Mouse (Mus musculus) lung, postnatal 25 days (tissue): Measurements from ENCODE around the gene Prodh2.
"Not testable (repeated sequence)": the region's sequence is repeated elsewhere in the genome, so short reads cannot be mapped to it uniquely, and the experiment has no call there.

Experiments used
- DNase-seq: peaks from one replicate; pipeline ENCODE4 v3.0.0; 2022; ENCODE audit warnings: low spot score

The Prodh2 gene

DNA sequence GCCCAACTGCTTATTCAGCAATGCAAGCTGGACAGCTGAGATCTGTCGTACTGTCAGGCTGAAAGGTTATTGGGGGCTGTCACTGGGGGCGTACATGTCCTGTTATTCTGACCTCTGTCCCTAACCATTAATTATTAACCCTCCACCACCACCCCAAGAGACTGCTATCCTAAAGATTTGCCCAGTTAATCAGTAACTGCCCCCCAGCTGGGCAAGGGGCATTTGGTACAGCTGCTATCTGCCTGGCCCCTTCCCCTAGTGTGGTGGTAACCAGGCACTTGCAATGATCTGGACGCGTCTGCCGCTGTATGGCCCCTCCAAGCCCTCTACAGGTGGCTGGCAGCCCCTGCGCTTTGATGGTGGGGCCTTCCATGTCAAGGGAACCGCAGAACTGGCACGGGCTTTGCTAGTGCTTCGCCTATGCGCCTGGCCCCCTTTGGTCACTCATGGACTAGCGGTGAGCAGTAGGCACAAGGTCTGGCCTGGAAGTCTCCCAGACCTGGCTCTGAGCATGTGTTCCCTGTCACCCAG lies at the start of gene Prodh2:
Gene Prodh2, plus strand, starts transcription at position 222 of the 531 bp plus-strand sequence.
- DNase-seq = no peak

DNA sequence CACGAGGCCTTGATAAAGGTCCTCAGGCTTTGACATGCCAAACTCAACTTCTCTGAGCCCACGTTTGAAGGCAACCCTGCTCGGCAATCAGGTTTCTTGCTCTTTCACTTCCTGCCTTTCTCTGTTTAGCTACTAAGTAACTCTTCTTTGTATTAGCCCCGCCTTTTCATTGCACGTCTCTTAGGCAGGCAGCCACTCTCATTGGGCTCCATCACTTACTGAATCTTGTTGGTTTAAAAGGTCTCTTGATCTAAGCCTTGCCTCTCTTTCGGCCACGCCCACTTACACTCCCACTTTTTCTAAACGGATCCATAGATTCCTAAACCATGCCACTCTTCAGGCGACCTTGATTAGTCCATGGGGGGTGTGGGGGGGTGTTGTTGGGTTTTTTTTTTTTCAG lies 49.7 kb upstream of the Prodh2 start:
- no peak for DNase-seq

DNA sequence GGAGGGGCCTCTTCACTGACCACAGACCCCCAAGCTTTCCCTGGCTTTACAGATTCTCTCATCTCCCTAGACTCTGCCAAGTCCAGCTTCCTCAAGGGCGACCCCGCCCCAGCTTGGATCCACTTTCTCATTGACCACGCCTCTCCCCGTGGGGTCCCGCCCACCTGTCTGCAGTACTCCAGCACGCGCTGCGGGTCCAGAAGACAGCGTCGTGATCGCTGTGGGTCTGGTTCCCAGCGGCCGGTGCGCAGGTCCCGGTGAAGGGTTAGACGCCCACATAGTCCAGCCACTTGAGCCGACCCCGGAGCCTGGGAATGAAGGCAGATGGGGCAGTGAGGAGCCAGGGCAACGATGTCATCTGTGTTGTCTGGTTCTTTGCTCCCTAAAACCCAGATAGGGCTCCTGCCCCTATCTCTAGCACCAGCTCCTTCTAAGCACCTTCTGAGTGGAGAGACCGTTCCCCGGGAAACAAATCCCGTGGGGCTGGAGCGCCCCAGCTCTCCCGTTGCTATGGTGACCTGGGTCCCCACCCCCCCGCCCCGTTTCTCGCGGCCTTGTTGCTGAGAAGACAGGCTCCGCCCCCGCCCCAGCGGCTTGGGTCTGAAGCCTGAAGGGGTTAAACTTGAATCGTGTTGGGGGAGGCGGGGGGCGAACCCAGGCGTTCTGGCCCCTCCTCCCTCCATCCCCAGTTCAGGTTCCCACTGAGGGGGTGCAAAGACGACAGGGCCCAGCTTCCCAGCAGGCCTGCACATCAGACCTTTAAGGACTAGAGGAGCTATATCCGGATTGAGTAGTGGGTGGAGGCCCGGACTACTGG lies 49.1 kb upstream of the Prodh2 start:
- DNase-seq = no peak

DNA sequence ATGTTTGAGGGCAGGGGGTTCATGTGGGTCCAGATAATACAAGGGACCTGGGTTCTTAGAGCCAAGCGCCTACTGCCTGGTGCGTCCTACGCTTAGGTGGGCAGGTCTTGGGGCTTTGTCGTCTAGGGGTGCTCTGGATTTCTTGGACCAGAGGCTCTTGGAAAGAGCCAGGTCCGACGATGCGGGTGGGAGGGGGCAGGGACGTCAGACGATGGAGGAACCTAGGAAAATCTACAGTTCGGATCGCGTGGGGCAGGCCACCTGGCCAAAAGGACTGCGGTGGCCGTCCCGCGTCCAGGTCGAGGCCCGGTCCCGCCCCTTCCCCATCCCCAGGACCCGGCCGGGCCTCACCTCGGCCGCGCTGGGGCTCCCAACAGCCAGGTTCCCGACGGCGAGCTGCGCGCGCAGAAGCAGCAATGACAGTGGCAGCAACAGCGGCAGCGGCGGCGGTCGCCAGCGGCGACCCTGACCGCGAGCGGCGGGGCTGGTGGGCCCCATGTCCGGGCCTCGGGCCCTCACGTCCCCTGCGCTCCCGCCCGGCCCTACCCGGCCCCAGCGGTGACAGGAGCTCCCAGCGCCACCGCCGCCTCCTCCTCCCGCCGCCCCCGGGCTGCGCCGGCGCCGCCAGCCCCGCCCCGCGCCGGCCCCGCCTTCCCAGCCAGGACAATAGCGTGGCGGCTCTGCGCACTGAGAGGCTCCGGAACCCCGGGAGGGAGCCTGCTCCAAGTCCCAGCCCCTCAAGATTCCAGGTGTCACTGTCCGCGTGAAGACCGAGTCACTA lies 48.3 kb upstream of the Prodh2 start, which contains the start of gene Aplp1:
Gene Aplp1, minus strand, starts transcription at position 565 of the 781 bp plus-strand sequence.
- DNase-seq = peak; percentile 25

DNA sequence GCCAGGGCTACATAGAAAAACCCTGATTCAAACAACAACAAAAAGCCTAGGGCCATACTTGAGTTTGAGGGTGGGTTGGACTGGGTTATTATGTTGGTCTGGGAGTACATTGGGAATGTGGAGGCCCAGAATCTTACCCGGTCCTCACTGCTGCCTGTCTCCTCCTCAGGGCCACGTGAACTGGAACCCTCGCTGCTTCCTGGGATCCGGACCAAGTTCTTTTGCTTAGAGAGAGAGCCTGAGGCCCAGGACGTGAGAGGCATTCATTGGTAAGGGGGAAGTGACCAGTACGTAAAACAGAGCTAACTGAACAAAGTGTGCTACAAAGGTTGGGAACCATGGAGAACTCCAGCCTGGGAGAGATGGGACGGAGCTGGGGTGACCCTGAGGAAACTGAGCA lies 43.2 kb upstream of the Prodh2 start:
- no peak for DNase-seq

DNA sequence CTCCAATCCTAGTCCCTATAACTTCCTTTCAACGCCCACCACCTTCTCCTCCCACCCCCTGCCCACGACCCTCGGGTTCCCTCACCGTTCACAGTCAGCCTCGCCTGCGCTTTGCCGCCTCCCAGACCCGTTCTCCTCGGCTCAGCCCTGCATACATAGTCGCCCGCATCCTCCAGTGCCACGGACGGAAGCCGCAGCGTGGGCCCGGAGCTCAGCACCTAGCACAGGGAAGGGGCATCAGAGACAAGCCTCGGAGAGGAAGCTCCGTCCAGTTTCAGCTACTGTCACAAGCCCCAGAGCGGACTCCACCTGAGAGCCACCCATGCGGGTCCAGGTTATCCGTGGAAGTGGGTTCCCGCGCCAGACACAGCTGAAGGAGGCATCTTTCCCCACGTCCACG lies 40.1 kb upstream of the Prodh2 start:
- no peak for DNase-seq

DNA sequence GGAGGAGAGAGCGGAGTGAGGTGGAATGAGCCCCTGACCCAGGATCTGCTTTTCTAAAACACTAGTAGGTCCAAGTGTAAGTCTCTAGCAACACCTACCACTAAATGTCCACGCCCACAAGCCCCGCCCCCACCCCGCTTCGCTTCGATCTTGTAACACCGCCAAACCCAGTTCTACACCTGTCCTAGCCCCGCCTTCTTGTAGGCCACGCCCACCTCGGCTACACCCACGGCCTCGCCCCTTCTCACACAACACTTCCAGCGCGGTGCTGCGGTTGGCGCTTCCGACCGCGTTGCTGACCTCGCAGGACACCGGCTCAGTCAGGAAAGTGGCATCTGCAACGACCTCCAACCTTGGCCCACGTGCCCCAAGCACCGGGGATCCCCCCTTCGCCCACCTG lies 39.7 kb upstream of the Prodh2 start:
- peak; percentile 31 for DNase-seq

DNA sequence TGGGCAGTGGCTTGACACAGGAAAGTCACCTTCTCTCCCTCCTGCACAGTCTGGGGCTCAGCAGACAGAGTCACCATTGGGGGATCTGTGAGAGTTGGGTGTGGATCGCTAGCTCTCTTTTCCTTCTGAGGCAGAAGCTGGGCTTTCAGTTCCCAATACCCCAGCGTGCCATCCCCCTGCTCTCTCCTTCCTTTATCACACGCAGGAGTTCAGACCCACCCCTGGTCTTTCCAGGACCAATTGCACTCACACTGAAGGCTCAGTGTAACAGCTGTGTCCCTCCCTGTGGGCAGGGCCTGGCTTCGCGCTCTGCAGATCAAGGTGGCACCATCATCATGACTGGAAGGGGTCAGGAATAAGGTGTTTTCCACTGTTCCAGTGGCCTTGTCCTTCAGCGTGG lies 39.2 kb upstream of the Prodh2 start:
- DNase-seq = no peak

DNA sequence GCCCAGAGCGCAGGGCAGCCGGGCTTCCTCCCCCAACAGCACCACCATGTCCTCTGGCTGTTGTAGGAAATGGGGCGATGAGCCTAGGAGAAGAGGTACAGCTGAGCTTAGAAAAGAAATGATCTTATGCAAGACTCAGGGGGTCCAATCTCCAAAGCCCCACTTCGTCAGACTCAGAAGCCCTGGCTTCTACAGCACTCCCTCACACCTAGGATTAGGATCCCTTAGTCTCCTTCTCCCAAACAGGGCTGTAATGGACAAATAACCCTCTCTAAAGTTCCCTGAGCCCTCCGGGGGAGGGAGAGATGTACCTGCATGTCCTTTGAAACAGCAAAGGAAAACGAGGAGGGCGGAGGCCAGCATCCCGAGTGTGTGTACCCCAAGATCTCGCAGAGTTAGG lies 36.9 kb upstream of the Prodh2 start:
- no peak for DNase-seq

DNA sequence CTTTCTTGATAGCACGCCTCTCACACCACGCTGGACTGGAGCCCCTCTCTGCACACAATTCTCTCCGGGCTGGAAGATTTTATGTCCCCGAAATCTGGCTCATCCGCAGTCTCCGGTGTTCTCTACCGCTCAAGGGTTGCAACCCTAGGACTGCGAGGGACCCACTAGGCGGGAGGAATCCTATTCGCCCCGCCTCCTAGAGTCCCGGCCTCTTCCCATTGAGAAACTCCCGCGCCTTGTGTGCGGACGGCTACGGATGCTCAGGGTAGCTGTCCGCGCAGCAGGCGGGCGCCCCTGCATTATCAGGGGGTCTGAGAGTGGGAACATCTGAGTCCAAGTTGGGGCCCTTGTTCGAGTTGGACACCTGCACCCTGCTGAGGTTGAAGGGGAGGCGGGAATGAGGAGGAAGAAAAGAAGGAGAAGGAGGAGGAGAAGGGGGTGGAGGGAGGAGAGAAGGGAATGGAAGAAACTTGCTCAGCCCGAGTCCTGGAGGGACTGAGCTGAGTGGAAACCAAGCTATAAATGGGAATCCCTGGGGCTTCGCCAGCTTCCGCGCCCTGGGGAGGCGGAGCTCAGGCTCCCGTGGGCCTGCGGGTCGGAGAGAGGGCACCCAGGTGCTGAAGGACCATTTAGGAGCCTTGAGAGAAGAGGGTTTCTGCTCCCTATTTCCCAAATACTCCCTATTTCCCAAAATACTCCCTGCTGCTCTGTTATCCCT lies 36.4 kb upstream of the Prodh2 start:
- no peak for DNase-seq

DNA sequence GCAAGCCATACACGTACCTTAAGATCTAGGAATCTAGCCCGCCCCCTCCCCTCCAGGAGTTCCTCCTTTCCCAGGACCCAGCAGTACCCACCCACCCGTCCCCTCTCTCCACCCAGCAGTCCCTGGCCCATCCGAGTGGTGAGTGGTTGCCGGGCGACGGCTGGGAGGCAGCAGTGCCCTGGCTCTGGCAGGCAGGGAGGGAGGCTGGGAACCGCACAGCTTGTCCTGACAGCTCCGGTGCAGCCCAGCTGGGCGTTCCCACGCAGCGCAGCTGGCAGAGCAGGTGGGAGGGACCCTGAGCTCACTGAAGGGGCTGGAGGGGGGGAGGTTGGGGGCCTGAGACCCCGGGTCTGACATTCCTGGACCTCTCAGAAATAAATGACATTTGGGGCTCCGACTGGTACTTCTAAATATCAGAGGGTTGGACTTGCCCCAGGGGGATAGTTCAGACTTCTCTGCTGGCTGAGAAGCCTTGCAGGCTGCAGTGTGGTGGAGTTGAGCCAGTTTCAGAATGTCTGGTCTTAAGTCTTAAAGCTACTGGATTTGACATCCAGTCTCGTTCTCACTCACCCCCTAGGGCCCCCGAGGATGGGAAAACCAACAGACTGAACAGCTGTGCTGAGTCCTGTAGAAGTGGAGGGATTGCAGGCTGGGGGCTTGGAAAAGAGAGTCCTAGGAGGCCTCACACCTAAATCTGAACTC lies 35.6 kb upstream of the Prodh2 start, which contains the start of the genes Kirrel2 and Nphs1:
Gene Kirrel2, minus strand, starts transcription at position 62 of the 702 bp plus-strand sequence.
Gene Nphs1, plus strand, starts transcription at position 687 of the 702 bp plus-strand sequence.
- no peak for DNase-seq

DNA sequence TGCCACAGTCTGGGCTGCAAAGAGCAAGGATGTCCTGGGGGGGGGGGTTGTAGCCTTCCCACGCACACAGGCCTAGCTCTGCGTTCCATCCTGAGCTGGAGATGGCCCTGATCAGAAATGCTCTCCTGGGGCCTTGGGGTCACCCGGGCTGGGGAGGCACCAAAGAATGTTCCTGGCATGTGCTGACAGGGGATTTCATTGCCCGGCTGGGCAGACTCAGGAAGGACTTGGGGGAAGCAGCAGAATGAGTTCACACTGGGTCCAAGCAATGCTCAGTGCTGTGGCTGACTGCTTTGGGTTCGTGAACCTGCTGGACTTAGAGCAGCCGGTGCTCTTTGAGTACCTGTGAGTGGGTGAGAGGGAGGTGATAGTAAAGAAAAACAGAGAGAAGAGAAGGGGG lies 33.9 kb upstream of the Prodh2 start:
- DNase-seq = no peak

DNA sequence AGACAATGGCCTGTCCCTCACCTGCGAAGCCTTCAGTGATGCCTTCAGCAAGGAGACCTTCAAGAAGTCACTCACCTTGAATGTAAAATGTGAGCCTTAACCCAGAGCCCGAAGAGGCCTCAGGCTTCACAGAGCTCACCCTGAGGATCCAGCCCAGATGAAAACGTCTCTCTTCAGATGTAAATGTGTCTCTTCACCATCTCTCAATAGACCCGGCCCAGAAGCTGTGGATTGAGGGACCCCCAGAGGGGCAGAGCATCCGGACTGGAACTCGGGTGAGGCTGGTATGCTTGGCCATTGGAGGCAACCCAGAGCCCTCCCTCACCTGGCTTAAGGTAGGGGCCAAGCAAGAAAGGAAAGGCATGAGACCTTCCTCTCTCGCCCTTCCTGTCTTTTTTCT lies 29.9 kb upstream of the Prodh2 start:
- no peak for DNase-seq

DNA sequence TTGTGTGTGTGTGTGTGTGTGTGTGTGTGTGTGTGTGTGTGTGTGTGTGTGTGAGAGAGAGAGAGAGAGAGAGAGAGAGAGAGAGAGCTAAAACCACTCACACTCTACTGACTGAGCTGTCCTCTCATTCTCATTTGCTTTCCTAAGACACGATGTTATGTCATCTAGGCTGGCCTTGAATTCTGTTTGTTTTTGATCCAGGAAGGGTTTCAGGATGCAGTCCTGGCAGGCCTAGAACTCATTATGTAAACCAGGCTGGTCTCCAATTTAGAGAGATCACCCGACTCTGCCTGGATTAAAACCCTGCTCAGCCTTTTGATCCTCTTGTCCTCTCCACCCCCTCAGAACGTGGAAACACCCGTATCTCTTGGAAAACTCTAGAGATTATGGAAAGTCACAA lies 29.4 kb upstream of the Prodh2 start:
- no peak for DNase-seq

DNA sequence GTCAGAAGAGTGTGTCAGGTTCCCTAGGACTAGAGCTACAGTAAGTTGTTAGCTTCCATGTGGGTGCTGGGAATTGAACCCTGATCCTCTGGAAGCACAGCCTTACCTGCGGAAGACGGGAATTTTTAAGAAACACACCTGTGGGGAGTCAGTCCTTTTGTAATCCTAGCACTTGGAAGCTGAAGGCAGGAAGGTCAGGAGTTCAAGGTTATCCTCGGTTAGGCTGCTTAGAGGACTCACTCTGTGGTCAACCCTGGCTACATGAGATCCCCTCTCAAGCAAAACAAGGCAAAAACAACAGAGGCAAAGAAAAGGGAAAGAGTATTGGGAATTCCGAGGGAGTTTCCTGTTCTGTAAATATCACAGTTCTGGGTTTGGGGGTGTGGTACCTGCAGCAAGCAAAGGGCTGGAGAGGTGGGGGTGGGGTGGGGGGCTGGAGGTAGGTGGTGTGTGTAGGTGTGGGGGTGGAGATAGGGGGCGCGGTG lies 28.6 kb upstream of the Prodh2 start:
- no peak for DNase-seq

DNA sequence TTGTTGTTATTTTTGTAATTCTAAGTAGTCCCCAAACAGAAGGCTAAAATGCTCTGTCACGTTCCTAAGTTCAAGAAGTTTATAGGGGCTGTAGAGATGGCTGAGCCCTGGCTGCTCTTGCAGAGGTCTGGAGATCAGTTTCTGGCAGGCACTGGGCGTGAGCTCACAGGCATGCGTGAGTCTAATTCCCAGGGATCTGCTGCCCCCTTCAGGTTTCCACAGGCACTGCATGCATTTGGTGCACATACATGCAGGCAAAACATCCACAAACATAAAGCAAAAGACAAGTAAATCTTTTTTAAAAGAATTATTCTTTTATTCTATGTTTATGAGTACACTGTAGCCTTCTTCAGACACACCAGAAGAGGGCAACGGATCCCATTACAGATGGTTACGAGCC lies 21.0 kb upstream of the Prodh2 start:
- DNase-seq = peak; percentile 16

DNA sequence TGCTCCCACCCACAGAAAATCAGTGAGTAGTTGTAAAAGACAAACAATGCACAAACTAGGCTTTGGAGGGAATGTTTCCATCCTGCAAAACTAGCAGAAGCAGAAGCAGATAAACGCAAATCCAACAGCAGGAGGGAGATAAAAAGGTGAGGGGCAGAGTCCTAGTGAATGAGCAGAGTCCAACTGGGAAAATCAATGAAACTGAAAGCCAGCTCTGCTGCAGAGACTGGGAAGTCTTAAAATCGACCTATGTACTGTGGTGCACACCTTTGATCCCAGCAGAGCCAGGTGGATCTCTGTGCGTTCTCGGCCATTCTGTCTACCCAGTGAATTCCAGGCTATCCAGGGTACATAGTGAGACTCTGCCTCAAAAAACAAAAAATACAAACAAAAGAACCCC lies 18.4 kb upstream of the Prodh2 start:
- no peak for DNase-seq

DNA sequence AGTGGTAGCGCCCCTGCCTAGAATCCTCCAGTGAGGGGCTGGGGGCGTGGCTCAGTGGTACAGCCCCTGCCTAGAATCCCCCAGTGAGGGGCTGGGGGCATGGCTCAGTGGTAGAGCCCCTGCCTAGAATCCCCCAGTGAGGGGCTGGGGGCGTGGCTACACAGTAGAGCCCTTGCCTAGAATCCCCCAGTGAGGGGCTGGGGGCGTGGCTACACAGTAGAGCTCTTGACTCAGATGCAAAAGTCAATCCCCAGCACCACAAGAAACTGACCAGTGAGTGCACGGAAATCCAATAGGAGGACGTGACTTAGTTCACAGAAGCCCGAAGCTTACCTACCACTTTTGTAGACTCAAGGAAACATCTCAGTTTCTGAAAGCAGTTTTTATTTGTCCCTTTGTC lies 17.3 kb upstream of the Prodh2 start:
- DNase-seq = not testable (repeated sequence)

DNA sequence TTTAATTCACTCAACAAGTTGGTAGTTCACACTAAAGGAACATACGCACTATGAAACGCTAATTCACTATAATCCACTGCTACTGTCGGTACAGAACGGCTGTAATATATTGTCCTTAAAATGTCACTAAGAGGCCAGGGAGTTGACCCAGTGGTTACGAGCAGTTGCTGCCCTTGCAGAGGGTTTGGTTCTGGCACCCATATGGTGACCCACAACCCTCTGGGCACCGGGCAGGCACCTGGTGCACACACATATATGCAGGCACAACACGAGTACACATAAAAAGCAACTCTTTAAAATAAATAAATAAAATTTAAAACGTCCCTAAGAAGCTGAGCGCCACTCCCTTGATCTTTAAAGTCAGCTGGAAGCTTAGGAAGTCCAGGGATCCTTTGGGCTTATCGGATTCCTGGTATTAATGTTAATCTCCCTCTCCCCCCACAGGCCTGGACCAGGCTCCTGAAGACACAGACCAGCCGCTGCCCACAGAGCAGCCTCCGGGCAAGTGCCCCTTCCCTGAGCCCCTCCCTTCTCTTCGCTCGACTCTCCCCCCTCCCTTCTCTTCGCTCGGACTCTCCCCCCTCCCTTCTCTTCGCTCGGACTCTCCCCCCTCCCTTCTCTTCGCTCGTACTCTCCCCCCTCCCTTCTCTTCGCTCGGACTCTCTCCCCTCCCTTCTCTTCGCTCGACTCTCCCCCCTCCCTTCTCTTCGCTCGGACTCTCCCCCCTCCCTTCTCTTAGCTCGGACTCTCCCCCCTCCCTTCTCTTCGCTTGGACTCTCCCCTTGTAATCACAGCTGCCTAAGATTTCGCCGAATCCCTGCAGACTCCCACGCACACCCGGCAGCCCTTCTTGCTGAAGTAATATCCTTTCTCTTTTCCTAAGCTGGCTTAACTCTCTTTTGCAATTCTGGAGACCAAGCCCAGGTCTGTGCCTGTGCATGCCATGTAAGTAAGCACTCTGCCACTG lies 15.7 kb upstream of the Prodh2 start:
- DNase-seq = no peak

DNA sequence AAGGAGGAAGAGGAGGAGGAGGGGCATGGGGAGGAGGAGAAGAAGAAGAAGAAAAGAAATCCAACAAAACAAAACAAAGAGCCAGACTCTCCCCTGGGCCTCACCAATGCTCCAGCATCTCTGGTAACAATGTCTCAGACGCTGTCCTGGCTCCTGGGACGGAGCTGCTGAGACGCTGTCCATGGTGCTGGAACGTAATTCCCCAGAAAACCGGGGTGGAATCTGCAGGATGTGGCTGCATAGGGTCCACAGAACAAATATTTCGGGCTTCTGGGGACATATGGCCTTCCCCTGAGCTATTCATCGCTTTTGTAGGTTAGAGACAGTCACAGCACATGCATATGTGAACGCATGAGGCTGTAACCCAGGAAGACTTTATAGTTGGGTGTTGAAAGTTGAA lies 9.2 kb upstream of the Prodh2 start:
- DNase-seq = no peak
